Mouse (Mus musculus): ENCODE results near the gene Ctso. TPM values are rescaled to one million over a fixed set of nuclear protein-coding genes. Genes with fewer than 3 reads are reported as not detected.
A peak's percentile ranks its signal among the peaks of the same experiment; 100 is the strongest.

Ctso gene
- 7.6 and 11.7 TPM in 2 replicates for polyA plus RNA-seq (2014; fragmentation: Nextera tagmentation; extraction: Ambion mirVana)

- Histone ChIP-seq H3K27ac (ENCODE audit: low read depth, low read length) (peak within 1 kb of the TSS; percentile 78), H3K4me2 (replicated peaks; ENCODE audit: low read depth, low read length) (peak within 1 kb of the TSS; percentile 48), H3K36me3 (ENCODE audit: control insufficient read depth, insufficient read depth, low read length) (no peaks in the 10 kb centered on the region), H3K27me3 (ENCODE audit: control insufficient read depth, insufficient read depth, low read length) (no peaks in the 10 kb centered on the region), H3K9me3 (ENCODE audit: control insufficient read depth, low read length) (no peaks in the 10 kb centered on the region), H3K9ac (ENCODE audit: low read depth, low read length) (peak within 1 kb of the TSS; percentile 80), H3K4me3 (ENCODE audit: low read length) (peak within 1 kb of the TSS; percentile 83), H3K4me1 (ENCODE audit: control insufficient read depth, insufficient read depth, low read length) (0 out of 2 replicates have a peak, but pooled peaks cover 4% of the 10 kb centered on the region)
- 14% methylated on average over 27 of the region's 27 CpGs for WGBS
- peak; percentile 93 for ATAC-seq (ENCODE audit: low FRiP score, low TSS enrichment)
Measured at GRCm38 (mm10) chr3:81932141-81933101, at the start of gene Ctso. Gene Ctso (plus strand): TSS chr3:81932601.

DNA sequence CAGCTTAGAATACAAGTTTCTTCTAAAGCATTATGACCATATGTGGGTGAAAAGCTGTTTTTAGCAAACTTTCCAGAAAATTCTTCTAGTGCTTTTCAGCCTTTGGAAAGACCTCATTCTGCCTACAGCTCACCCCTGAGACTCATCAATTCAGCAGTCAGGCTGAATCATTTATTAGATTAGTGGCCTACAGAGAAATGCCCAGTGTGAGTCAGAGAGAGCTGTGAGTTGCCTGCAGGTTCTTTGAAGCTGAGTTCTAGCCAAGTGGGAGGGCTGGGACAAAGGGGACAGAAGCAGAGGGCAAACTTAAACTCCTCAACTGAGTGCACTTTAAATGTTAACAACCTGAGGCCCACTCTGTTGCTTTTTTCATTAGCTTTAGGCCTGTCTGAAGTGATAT lies 48.5 kb upstream of the Ctso start:
- ATAC-seq (ENCODE audit: low FRiP score, low TSS enrichment): no peak
- no peak overlapping the region for H3K9ac ChIP-seq (ENCODE audit: low read depth, low read length)
- H3K9me3 ChIP-seq (ENCODE audit: control insufficient read depth, low read length): 0 out of 2 replicates have a peak, but pooled peaks cover 2% of the 10 kb centered on the region
- H3K27ac ChIP-seq (ENCODE audit: low read depth, low read length): no peak overlapping the region
- no peaks in the 10 kb centered on the region for H3K36me3 ChIP-seq (ENCODE audit: control insufficient read depth, insufficient read depth, low read length)
- H3K4me2 ChIP-seq (replicated peaks; ENCODE audit: low read depth, low read length): no peak overlapping the region
- H3K4me3 ChIP-seq (ENCODE audit: low read length): no peak overlapping the region
- H3K27me3 ChIP-seq (ENCODE audit: control insufficient read depth, insufficient read depth, low read length): no peaks in the 10 kb centered on the region
- H3K4me1 ChIP-seq (ENCODE audit: control insufficient read depth, insufficient read depth, low read length): no peaks in the 10 kb centered on the region

DNA sequence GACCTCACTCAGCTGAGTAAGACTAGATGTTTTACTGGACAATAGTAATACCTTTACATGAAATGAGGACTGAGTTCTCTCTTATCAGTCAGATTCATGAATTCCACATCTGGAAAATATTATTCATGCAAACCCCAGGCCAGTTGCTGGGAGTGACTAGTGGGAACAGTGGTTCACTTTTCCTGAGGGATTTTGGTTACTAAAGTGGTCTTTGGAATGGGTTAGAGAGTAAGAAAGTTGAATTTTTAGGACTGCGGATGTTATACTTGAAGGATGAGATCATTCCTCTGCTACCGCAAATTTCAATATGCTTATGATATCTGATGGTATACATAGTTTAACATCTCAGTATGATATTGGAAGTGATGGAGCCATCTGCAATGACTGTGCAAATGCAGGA lies 46.8 kb upstream of the Ctso start:
- Histone ChIP-seq H3K4me2 (replicated peaks; ENCODE audit: low read depth, low read length) (no peak overlapping the region), H3K4me1 (ENCODE audit: control insufficient read depth, insufficient read depth, low read length) (no peaks in the 10 kb centered on the region), H3K9ac (ENCODE audit: low read depth, low read length) (no peak overlapping the region), H3K27ac (ENCODE audit: low read depth, low read length) (no peak overlapping the region), H3K27me3 (ENCODE audit: control insufficient read depth, insufficient read depth, low read length) (no peaks in the 10 kb centered on the region), H3K4me3 (ENCODE audit: low read length) (no peak overlapping the region), H3K36me3 (ENCODE audit: control insufficient read depth, insufficient read depth, low read length) (no peaks in the 10 kb centered on the region), H3K9me3 (ENCODE audit: control insufficient read depth, low read length) (0 out of 2 replicates have a peak, but pooled peaks cover 2% of the 10 kb centered on the region)
- WGBS: 93% methylated on average over 2 of the region's 2 CpGs
- no peak for ATAC-seq (ENCODE audit: low FRiP score, low TSS enrichment)

DNA sequence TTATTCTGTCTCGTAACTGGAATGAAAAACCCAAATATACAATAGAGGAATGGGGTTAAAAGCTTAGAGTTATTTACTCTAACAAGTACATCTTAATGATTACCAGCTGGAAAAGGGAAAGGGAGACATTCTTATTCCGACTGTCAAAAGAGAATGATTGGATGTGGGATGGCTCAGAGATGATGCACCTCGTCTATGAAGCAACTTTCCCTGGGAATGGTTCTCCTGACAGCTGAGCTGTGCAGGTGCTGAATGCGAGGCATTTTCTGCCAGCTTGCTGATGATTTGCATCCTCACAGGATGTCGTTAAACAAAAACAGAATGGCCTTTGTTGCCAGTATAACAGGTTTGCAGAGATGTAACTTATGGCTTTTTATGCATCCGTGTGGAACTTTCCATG lies 43.3 kb upstream of the Ctso start:
- Histone ChIP-seq H3K4me1 (ENCODE audit: control insufficient read depth, insufficient read depth, low read length) (no peaks in the 10 kb centered on the region), H3K36me3 (ENCODE audit: control insufficient read depth, insufficient read depth, low read length) (no peaks in the 10 kb centered on the region), H3K9ac (ENCODE audit: low read depth, low read length) (no peak overlapping the region), H3K4me2 (replicated peaks; ENCODE audit: low read depth, low read length) (no peak overlapping the region), H3K4me3 (ENCODE audit: low read length) (no peak overlapping the region), H3K27me3 (ENCODE audit: control insufficient read depth, insufficient read depth, low read length) (no peaks in the 10 kb centered on the region), H3K9me3 (ENCODE audit: control insufficient read depth, low read length) (no peaks in the 10 kb centered on the region), H3K27ac (ENCODE audit: low read depth, low read length) (no peak overlapping the region)
- 72% methylated on average over 6 of the region's 6 CpGs for WGBS
- ATAC-seq (ENCODE audit: low FRiP score, low TSS enrichment): no peak

DNA sequence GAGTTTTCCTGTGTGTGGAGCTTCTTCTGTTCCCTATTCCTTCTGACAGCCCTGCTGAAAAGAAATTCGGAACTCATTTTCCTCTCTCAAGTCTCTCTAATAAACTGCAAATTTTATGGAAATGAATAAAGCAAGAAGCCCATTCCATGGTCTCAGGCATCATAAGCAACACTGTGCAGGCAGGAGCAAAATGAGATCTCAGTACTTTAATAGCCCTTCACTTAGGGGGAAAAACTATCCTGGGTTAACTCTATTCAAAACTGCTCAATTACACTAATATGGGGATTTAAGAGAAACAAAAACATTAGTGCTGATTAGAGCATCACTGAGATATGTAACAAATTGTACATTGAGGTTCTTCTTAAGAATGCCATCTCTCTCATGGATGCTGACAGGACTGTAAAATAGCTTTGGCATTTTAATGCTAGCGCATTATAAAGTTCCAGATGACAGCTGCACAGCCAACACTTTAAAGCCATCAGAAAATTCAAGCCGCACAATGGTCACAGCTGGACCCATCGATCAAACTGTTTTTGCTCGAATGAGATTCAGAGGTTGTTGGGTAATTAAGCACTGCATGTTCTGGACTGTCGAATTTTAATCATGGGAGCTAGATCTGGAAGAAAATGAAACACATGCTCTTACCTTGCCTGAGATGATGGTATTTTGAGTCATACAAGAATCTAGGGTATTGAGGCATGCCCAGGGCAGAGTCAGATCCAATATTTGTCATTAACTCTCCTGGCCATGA lies 21.9 kb upstream of the Ctso start:
- Histone ChIP-seq H3K4me1 (ENCODE audit: control insufficient read depth, insufficient read depth, low read length) (no peaks in the 10 kb centered on the region), H3K36me3 (ENCODE audit: control insufficient read depth, insufficient read depth, low read length) (no peaks in the 10 kb centered on the region), H3K4me3 (ENCODE audit: low read length) (no peak overlapping the region), H3K27me3 (ENCODE audit: control insufficient read depth, insufficient read depth, low read length) (no peaks in the 10 kb centered on the region), H3K9me3 (ENCODE audit: control insufficient read depth, low read length) (no peaks in the 10 kb centered on the region), H3K4me2 (replicated peaks; ENCODE audit: low read depth, low read length) (no peak overlapping the region), H3K27ac (ENCODE audit: low read depth, low read length) (no peak overlapping the region), H3K9ac (ENCODE audit: low read depth, low read length) (no peak overlapping the region)
- no peak for ATAC-seq (ENCODE audit: low FRiP score, low TSS enrichment)
- WGBS: 52% methylated on average over 6 of the region's 6 CpGs

GRCm38 (mm10) chr3:81916030-81916686 lies 16.2 kb upstream of the Ctso start:
- no peak overlapping the region for H3K4me2 ChIP-seq (replicated peaks; ENCODE audit: low read depth, low read length)
- WGBS: 88% methylated on average over 5 of the region's 5 CpGs
- no peak overlapping the region for H3K4me3 ChIP-seq (ENCODE audit: low read length)
- ATAC-seq (ENCODE audit: low FRiP score, low TSS enrichment): no peak
- H3K9ac ChIP-seq (ENCODE audit: low read depth, low read length): no peak overlapping the region
- H3K27ac ChIP-seq (ENCODE audit: low read depth, low read length): no peak overlapping the region
- H3K4me1 ChIP-seq (ENCODE audit: control insufficient read depth, insufficient read depth, low read length): no peaks in the 10 kb centered on the region
- H3K36me3 ChIP-seq (ENCODE audit: control insufficient read depth, insufficient read depth, low read length): no peaks in the 10 kb centered on the region
- H3K9me3 ChIP-seq (ENCODE audit: control insufficient read depth, low read length): no peaks in the 10 kb centered on the region
- H3K27me3 ChIP-seq (ENCODE audit: control insufficient read depth, insufficient read depth, low read length): no peaks in the 10 kb centered on the region

DNA sequence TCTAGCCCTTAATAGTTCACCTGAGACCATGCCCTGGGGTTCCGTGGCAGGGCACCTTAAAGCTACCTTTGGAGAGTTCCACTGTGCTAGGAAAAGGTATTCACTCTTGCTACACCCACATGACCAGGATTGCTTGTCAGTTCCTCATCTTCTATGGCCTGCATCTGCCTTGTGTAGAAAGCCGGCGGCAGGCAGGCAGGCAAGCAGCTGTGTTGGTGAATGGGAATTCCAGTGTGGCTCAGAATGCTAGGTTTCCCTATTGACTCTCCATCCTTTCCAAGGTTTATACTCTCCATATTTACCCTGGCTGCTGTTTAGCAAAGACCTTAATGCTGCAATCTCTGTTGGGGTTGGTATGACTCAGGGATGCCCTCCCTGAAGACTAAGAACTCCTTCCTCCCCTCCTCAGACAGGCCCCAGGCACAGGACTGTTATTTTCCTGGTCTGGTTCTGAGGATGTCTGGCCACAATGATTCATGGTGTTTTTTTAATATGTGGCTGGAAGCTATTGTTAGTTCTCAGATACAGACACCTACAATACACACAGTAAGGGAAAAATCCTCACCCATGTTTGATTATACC lies 15.0 kb upstream of the Ctso start:
- H3K4me2 ChIP-seq (replicated peaks; ENCODE audit: low read depth, low read length): no peak overlapping the region
- ATAC-seq (ENCODE audit: low FRiP score, low TSS enrichment): no peak
- WGBS: 86% methylated on average over 3 of the region's 3 CpGs

DNA sequence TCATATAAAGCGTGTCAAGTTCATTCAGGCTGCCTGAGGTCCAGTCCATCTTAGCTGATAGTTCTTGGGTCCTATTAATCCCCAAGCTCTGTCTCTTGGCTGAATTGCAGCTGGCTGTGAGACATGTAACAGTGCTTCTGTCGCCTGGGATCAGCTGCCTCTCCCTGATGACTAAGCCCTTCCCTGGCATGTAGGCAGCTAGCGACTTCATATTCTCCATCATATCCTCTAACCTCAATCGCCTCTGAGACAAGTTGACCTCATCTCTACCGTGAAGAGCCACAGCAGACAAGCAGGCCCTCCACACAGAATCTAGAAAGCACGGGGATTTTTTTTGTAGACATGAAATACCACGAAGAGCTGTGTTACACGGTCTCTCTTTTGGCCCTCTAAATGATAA lies 14.2 kb upstream of the Ctso start:
- no peak overlapping the region for H3K9ac ChIP-seq (ENCODE audit: low read depth, low read length)

More for the DNA sequence above, 15.0 kb upstream of the Ctso start:
- H3K27ac ChIP-seq (ENCODE audit: low read depth, low read length): no peak overlapping the region
- H3K27me3 ChIP-seq (ENCODE audit: control insufficient read depth, insufficient read depth, low read length): no peaks in the 10 kb centered on the region
- H3K9me3 ChIP-seq (ENCODE audit: control insufficient read depth, low read length): no peaks in the 10 kb centered on the region
- no peaks in the 10 kb centered on the region for H3K4me1 ChIP-seq (ENCODE audit: control insufficient read depth, insufficient read depth, low read length)
- no peak overlapping the region for H3K4me3 ChIP-seq (ENCODE audit: low read length)
- H3K36me3 ChIP-seq (ENCODE audit: control insufficient read depth, insufficient read depth, low read length): no peaks in the 10 kb centered on the region
- no peak overlapping the region for H3K9ac ChIP-seq (ENCODE audit: low read depth, low read length)

More for the DNA sequence above, 14.2 kb upstream of the Ctso start:
- ATAC-seq (ENCODE audit: low FRiP score, low TSS enrichment): no peak
- Histone ChIP-seq H3K27me3 (ENCODE audit: control insufficient read depth, insufficient read depth, low read length) (no peaks in the 10 kb centered on the region), H3K4me1 (ENCODE audit: control insufficient read depth, insufficient read depth, low read length) (no peaks in the 10 kb centered on the region), H3K36me3 (ENCODE audit: control insufficient read depth, insufficient read depth, low read length) (no peaks in the 10 kb centered on the region), H3K4me2 (replicated peaks; ENCODE audit: low read depth, low read length) (no peak overlapping the region), H3K27ac (ENCODE audit: low read depth, low read length) (no peak overlapping the region), H3K4me3 (ENCODE audit: low read length) (no peak overlapping the region), H3K9me3 (ENCODE audit: control insufficient read depth, low read length) (no peaks in the 10 kb centered on the region)
- 89% methylated on average over 8 of the region's 8 CpGs for WGBS
